Mouse (Mus musculus): ENCODE results near the gene Exoc3l4.

DNA sequence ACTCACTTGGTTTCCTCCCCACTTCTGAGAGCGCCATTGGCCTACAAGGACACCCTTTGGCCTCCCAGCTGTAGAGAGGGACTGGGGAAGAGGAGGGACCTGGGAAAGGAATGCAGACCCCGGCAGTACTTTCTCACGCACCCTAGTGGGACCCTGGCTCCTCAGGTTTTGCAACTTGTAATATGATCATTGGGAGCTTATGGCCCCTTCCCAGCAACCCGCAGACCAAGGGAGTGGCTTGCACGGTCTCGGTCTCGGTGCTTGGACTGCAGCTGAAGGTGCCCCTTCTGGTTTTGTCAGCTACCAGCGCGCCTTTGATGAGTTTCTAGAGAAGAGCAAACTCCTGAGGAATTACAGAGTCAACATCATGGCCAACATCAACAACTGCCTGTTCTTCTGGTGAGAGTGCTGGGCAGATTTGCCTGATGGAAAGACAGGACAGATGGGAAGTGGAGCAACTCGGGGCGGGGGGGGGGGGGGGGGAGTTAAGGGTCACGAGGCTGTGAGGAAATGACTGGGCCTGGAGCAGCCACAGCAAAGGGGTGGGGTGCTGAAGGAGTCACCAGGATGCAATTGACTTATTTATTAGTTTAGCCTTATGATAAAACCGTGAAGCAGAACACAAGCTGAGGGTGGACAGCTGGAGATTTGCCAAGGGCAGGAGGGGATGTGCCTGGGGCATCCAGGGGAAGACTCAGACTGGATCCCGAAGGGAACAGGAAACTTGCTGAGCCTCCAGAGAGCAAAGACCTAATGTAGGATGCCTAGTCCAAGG is 32.3 kb downstream of the Exoc3l4 start:
- TF ChIP-seq GATA1 (IDR thresholded peaks at IDR 0.05; ENCODE audit: low read length) (no peak), TAL1 (IDR thresholded peaks at IDR 0.05; ENCODE audit: low read length) (no peak)

Measured in erythroblast, embryonic 14.5 days (primary cell).